Mouse (Mus musculus) liver, embryonic 16.5 days (tissue): Measurements from ENCODE around the gene Tmem30b. TPM values are rescaled to one million over a fixed set of nuclear protein-coding genes. Genes with fewer than 3 reads are reported as not detected.

ENCODE experiments used
- ATAC-seq: fragments of 200-750 bp; cut with Nextera tagmentation; 2 replicates; pipeline ENCODE4 v1.8.0; 2017; ENCODE audit warnings: low read depth, mild to moderate bottlenecking, moderate number of reproducible peaks, moderate library complexity
- H3K27ac ChIP-seq: fragments of 300-500 bp; sonication (generic); 2 replicates; pipeline ENCODE4 v1.5.1; 2014; ENCODE audit warnings: mild to moderate bottlenecking, low read length
- H3K27me3 ChIP-seq: fragments of 300-500 bp; sonication (generic); 2 replicates; pipeline ENCODE4 v1.6.1; 2014; ENCODE audit warnings: low read depth, low read length, mixed read lengths; ENCODE audit not compliant: control insufficient read depth, insufficient read depth
- H3K36me3 ChIP-seq: fragments of 300-500 bp; sonication (generic); 2 replicates; pipeline ENCODE4 v1.6.1; 2014; ENCODE audit warnings: mild to moderate bottlenecking; ENCODE audit not compliant: control insufficient read depth, insufficient read depth
- H3K4me1 ChIP-seq: fragments of 300-500 bp; sonication (generic); 2 replicates; pipeline ENCODE4 v1.6.1; 2014; ENCODE audit warnings: low read depth, low read length, mixed read lengths; ENCODE audit not compliant: control insufficient read depth
- H3K4me2 ChIP-seq: fragments of 300-500 bp; sonication (generic); 2 replicates; pipeline ENCODE4 v1.6.1; 2014; ENCODE audit warnings: low read depth, low read length, mixed read lengths
- H3K4me3 ChIP-seq: fragments of 300-500 bp; sonication (generic); 2 replicates; pipeline ENCODE4 v1.5.1; 2014; ENCODE audit warnings: low read depth, mild to moderate bottlenecking, low read length
- H3K9ac ChIP-seq: fragments of 300-500 bp; sonication (generic); 2 replicates; pipeline ENCODE4 v1.6.1; 2014; ENCODE audit warnings: low read depth, low read length
- H3K9me3 ChIP-seq: fragments of 300-500 bp; sonication (generic); replicated peaks from 2 replicates; pipeline ENCODE4 v1.6.1; 2016; ENCODE audit warnings: low read length; ENCODE audit not compliant: control insufficient read depth
- WGBS: fragments of 180-500 bp; shearing (Covaris S2); extraction: QIAGEN DNeasy Blood & Tissue Kit; methylation state at CpG from one replicate; pipeline ENCODE4 v1.1.7; 2014; ENCODE audit not compliant: insufficient replicate concordance; 5-methylcytosine and 5-hydroxymethylcytosine counted together
- polyA plus RNA-seq: library from polyadenylated mRNA; unstranded; fragments of >200 nt; fragmentation: Nextera tagmentation; extraction: Ambion mirVana; gene quantifications from 2 replicates; pipeline ENCODE4 v1.2.1, GENCODE M21; 2015

The Tmem30b gene
- polyA plus RNA-seq, 1 experiment from 2014 or later = 14.4 TPM

- no peaks in the 10 kb centered on the region for H3K4me1 ChIP-seq
- no peak for ATAC-seq
- 73% methylated on average over 8 of the region's 8 CpGs for WGBS
- H3K4me2 ChIP-seq = no peak overlapping the region
- H3K9ac ChIP-seq = no peak overlapping the region
- H3K9me3 ChIP-seq = no peaks in the 10 kb centered on the region
- no peak overlapping the region for H3K4me3 ChIP-seq
- no peaks in the 10 kb centered on the region for H3K36me3 ChIP-seq
- H3K27me3 ChIP-seq = no peaks in the 10 kb centered on the region
- no peak overlapping the region for H3K27ac ChIP-seq
Measured at GRCm38 (mm10) chr12:73516516-73516915, 29.7 kb downstream of the Tmem30b start.

GRCm38 (mm10) chr12:73514722-73515121 lies 31.5 kb downstream of the Tmem30b start:
- no peak overlapping the region for H3K9ac ChIP-seq
- H3K36me3 ChIP-seq = no peaks in the 10 kb centered on the region
- no peak overlapping the region for H3K27ac ChIP-seq
- no peaks in the 10 kb centered on the region for H3K4me1 ChIP-seq
- H3K9me3 ChIP-seq = no peaks in the 10 kb centered on the region
- WGBS = 63% methylated on average over 6 of the region's 6 CpGs
- ATAC-seq = no peak
- no peak overlapping the region for H3K4me3 ChIP-seq
- H3K27me3 ChIP-seq = no peaks in the 10 kb centered on the region
- H3K4me2 ChIP-seq = no peak overlapping the region

GRCm38 (mm10) chr12:73513958-73514357 lies 32.2 kb downstream of the Tmem30b start:
- no peaks in the 10 kb centered on the region for H3K9me3 ChIP-seq
- ATAC-seq = no peak
- 67% methylated on average over 10 of the region's 10 CpGs for WGBS

GRCm38 (mm10) chr12:73511467-73512047 lies 34.6 kb downstream of the Tmem30b start:
- no peaks in the 10 kb centered on the region for H3K9me3 ChIP-seq

More at GRCm38 (mm10) chr12:73513958-73514357, 32.2 kb downstream of the Tmem30b start:
- Histone ChIP-seq H3K4me2 (no peak overlapping the region), H3K4me1 (no peaks in the 10 kb centered on the region), H3K9ac (no peak overlapping the region), H3K4me3 (no peak overlapping the region), H3K27me3 (no peaks in the 10 kb centered on the region), H3K27ac (no peak overlapping the region), H3K36me3 (no peaks in the 10 kb centered on the region)

GRCm38 (mm10) chr12:73507105-73507504 lies 39.1 kb downstream of the Tmem30b start:
- no peak overlapping the region for H3K4me2 ChIP-seq
- H3K9ac ChIP-seq = no peak overlapping the region
- no peaks in the 10 kb centered on the region for H3K9me3 ChIP-seq
- H3K36me3 ChIP-seq = no peaks in the 10 kb centered on the region
- H3K4me1 ChIP-seq = no peaks in the 10 kb centered on the region
- WGBS = 72% methylated on average over 14 of the region's 14 CpGs
- ATAC-seq = no peak
- no peaks in the 10 kb centered on the region for H3K27me3 ChIP-seq
- H3K4me3 ChIP-seq = no peak overlapping the region
- no peak overlapping the region for H3K27ac ChIP-seq

More at GRCm38 (mm10) chr12:73511467-73512047, 34.6 kb downstream of the Tmem30b start:
- H3K4me1 ChIP-seq = no peaks in the 10 kb centered on the region
- no peak overlapping the region for H3K27ac ChIP-seq
- H3K4me2 ChIP-seq = no peak overlapping the region
- no peak overlapping the region for H3K4me3 ChIP-seq
- no peaks in the 10 kb centered on the region for H3K36me3 ChIP-seq
- no peak overlapping the region for H3K9ac ChIP-seq
- WGBS = 66% methylated on average over 16 of the region's 16 CpGs
- H3K27me3 ChIP-seq = no peaks in the 10 kb centered on the region
- no peak for ATAC-seq

GRCm38 (mm10) chr12:73506648-73507047 lies 39.5 kb downstream of the Tmem30b start:
- Histone ChIP-seq H3K36me3 (no peaks in the 10 kb centered on the region), H3K9me3 (no peaks in the 10 kb centered on the region), H3K9ac (no peak overlapping the region), H3K4me2 (no peak overlapping the region), H3K4me1 (no peaks in the 10 kb centered on the region), H3K27me3 (no peaks in the 10 kb centered on the region), H3K27ac (no peak overlapping the region), H3K4me3 (no peak overlapping the region)
- 81% methylated on average over 5 of the region's 5 CpGs for WGBS
- no peak for ATAC-seq

GRCm38 (mm10) chr12:73500689-73501326 lies 45.4 kb downstream of the Tmem30b start:
- 40% methylated on average over 5 of the region's 5 CpGs for WGBS
- ATAC-seq = no peak
- H3K9ac ChIP-seq = no peak overlapping the region

GRCm38 (mm10) chr12:73495172-73495571 lies 51.0 kb downstream of the Tmem30b start:
- Histone ChIP-seq H3K4me3 (no peak overlapping the region), H3K9ac (no peak overlapping the region), H3K4me2 (no peak overlapping the region), H3K27me3 (no peaks in the 10 kb centered on the region), H3K36me3 (no peaks in the 10 kb centered on the region), H3K9me3 (no peaks in the 10 kb centered on the region), H3K27ac (no peak overlapping the region), H3K4me1 (no peaks in the 10 kb centered on the region)
- 71% methylated on average over 10 of the region's 10 CpGs for WGBS
- ATAC-seq = no peak

More at GRCm38 (mm10) chr12:73500689-73501326, 45.4 kb downstream of the Tmem30b start:
- Histone ChIP-seq H3K36me3 (no peaks in the 10 kb centered on the region), H3K27ac (no peak overlapping the region), H3K4me3 (no peak overlapping the region), H3K9me3 (no peaks in the 10 kb centered on the region), H3K27me3 (no peaks in the 10 kb centered on the region), H3K4me2 (no peak overlapping the region), H3K4me1 (no peaks in the 10 kb centered on the region)

GRCm38 (mm10) chr12:73493929-73494530 lies 52.2 kb downstream of the Tmem30b start:
- H3K4me1 ChIP-seq = no peaks in the 10 kb centered on the region
- no peak overlapping the region for H3K9ac ChIP-seq
- 60% methylated on average over 16 of the region's 16 CpGs for WGBS
- no peak overlapping the region for H3K27ac ChIP-seq
- H3K4me2 ChIP-seq = no peak overlapping the region
- no peaks in the 10 kb centered on the region for H3K9me3 ChIP-seq
- H3K36me3 ChIP-seq = no peaks in the 10 kb centered on the region
- no peak overlapping the region for H3K4me3 ChIP-seq
- ATAC-seq = no peak
- no peaks in the 10 kb centered on the region for H3K27me3 ChIP-seq
